Mouse (Mus musculus): Measurements from ENCODE around the gene Gm20388. TPM values are rescaled to one million over a fixed set of nuclear protein-coding genes. Genes with fewer than 3 reads are reported as not detected.
A peak's percentile ranks its signal among the peaks of the same experiment; 100 is the strongest.

The Gm20388 gene
- polyA plus RNA-seq, 1 experiment from 2014 or later, result 7.4 TPM

DNA sequence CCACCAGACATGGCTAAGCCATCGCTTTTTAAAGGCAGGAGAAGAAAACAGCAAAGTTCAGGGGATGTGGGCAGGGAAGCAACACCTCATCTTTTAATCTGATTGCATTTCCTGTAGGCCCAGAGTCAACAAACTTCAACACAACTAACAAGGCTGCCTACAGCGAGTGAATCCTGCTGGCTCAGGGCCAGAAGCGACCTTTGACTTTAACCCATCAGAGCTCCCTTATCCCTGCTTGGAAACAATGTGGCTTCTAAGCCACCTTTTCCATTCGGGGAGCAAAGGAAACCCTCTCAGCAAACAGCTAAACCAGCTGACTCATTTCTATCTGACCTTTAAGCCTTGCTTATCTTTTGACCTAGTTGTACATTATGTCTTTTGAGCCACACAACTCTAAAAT lies 3886.1 kb downstream of the Gm20388 start:
- Histone ChIP-seq H3K9me3 (replicated peaks; ENCODE audit: control insufficient read depth, low read length) (no peaks in the 10 kb centered on the region), H3K4me2 (ENCODE audit: low read depth, low read length) (no peak overlapping the region), H3K4me1 (ENCODE audit: control insufficient read depth, insufficient read depth, low read length) (no peaks in the 10 kb centered on the region), H3K36me3 (ENCODE audit: control insufficient read depth, insufficient read depth, low read length) (no peaks in the 10 kb centered on the region), H3K27me3 (ENCODE audit: control insufficient read depth, insufficient read depth, low read length) (no peaks in the 10 kb centered on the region), H3K9ac (ENCODE audit: low read length) (no peak overlapping the region), H3K4me3 (replicated peaks; ENCODE audit: low read length) (no peak overlapping the region), H3K27ac (ENCODE audit: low read length) (peak overlapping the region; percentile 63)
- peak; percentile 30; the same call in 1 of the 2 replicates for ATAC-seq (ENCODE audit: insufficient read depth, low FRiP score)
- whole genome bisulfite sequencing, result 43% methylated on average over 4 of the region's 4 CpGs

- WGBS, result 85% methylated on average over 15 of the region's 15 CpGs
- H3K4me3 ChIP-seq (replicated peaks; ENCODE audit: low read length), result no peak overlapping the region
- no peak overlapping the region for H3K27ac ChIP-seq (ENCODE audit: low read length)
- no peaks in the 10 kb centered on the region for H3K4me1 ChIP-seq (ENCODE audit: control insufficient read depth, insufficient read depth, low read length)
- no peak overlapping the region for H3K9ac ChIP-seq (ENCODE audit: low read length)
- ATAC-seq (ENCODE audit: insufficient read depth, low FRiP score), result no peak
- no peaks in the 10 kb centered on the region for H3K27me3 ChIP-seq (ENCODE audit: control insufficient read depth, insufficient read depth, low read length)
- H3K9me3 ChIP-seq (replicated peaks; ENCODE audit: control insufficient read depth, low read length), result no peaks in the 10 kb centered on the region
- no peak overlapping the region for H3K4me2 ChIP-seq (ENCODE audit: low read depth, low read length)
- H3K36me3 ChIP-seq (ENCODE audit: control insufficient read depth, insufficient read depth, low read length), result no peaks in the 10 kb centered on the region
Measured at GRCm38 (mm10) chr8:123797928-123798327, 3887.3 kb downstream of the Gm20388 start.

DNA sequence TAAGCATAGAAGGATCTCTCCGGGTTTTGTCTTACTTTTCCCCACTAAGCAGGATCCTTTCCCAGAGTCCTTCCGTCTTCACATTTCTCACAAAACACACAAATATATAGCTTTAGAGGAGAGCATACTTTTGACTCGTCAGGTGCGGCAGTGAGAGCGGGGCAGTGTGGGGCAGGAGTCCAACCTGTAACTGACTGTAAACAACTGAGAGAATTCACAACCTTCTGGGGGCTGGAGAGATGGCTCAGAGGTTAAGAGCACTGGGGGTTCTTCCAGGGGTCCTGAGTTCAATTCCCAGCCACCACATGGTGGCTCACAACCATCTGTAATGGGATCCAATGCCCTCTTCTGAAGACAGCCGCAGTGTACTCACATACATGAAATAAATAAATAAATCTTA lies 3888.8 kb downstream of the Gm20388 start:
- ATAC-seq (ENCODE audit: insufficient read depth, low FRiP score), result no peak
- Histone ChIP-seq H3K4me3 (replicated peaks; ENCODE audit: low read length) (no peak overlapping the region), H3K36me3 (ENCODE audit: control insufficient read depth, insufficient read depth, low read length) (no peaks in the 10 kb centered on the region), H3K4me1 (ENCODE audit: control insufficient read depth, insufficient read depth, low read length) (no peaks in the 10 kb centered on the region), H3K9ac (ENCODE audit: low read length) (no peak overlapping the region), H3K27ac (ENCODE audit: low read length) (no peak overlapping the region), H3K27me3 (ENCODE audit: control insufficient read depth, insufficient read depth, low read length) (no peaks in the 10 kb centered on the region), H3K4me2 (ENCODE audit: low read depth, low read length) (no peak overlapping the region), H3K9me3 (replicated peaks; ENCODE audit: control insufficient read depth, low read length) (no peaks in the 10 kb centered on the region)
- 65% methylated on average over 6 of the region's 6 CpGs for WGBS

DNA sequence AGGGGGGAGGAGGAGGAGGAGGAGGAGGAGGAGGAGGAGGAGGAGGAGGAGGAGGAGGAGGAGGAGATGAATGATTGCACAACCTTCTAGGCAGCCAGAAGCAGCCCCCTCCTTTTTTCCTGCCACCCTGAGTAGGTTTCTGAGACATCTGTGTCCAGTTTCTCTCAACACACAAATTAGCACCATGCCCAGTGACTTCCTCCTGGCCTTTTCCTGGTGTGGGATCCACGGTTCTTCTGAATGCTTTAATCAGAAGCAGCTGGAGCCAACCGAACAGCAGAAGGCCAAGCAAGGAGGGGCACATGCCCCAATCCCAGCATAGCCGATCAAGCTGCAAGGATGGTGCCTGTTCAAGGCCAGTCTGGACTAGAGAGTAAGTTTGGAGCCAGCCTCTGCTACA lies 3889.2 kb downstream of the Gm20388 start:
- Histone ChIP-seq H3K4me1 (ENCODE audit: control insufficient read depth, insufficient read depth, low read length) (no peaks in the 10 kb centered on the region), H3K9me3 (replicated peaks; ENCODE audit: control insufficient read depth, low read length) (no peaks in the 10 kb centered on the region), H3K27ac (ENCODE audit: low read length) (no peak overlapping the region), H3K36me3 (ENCODE audit: control insufficient read depth, insufficient read depth, low read length) (no peaks in the 10 kb centered on the region), H3K27me3 (ENCODE audit: control insufficient read depth, insufficient read depth, low read length) (no peaks in the 10 kb centered on the region), H3K4me3 (replicated peaks; ENCODE audit: low read length) (no peak overlapping the region), H3K4me2 (ENCODE audit: low read depth, low read length) (no peak overlapping the region), H3K9ac (ENCODE audit: low read length) (no peak overlapping the region)
- ATAC-seq (ENCODE audit: insufficient read depth, low FRiP score), result no peak
- 41% methylated on average over 3 of the region's 3 CpGs for WGBS

DNA sequence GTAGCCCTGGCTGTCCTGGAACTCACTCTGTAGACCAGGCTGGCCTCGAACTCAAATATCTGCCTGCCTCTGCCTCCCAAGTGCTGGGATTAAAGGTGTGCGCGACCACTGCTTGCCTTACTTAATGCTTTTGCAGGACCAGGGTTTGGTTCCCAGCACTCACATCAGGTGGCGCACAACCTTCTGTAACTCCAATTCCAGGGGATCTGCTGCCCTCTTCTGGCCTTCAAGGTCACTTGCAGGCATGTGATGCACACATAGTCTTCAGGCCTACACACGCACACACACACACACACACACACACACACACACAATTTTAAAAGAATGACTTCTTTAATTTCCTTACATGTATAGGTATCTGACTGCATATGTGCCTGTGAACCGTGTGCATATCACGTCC lies 3890.2 kb downstream of the Gm20388 start:
- H3K9ac ChIP-seq (ENCODE audit: low read length), result no peak overlapping the region
- H3K4me2 ChIP-seq (ENCODE audit: low read depth, low read length), result no peak overlapping the region
- no peak for ATAC-seq (ENCODE audit: insufficient read depth, low FRiP score)
- H3K27me3 ChIP-seq (ENCODE audit: control insufficient read depth, insufficient read depth, low read length), result no peaks in the 10 kb centered on the region
- H3K9me3 ChIP-seq (replicated peaks; ENCODE audit: control insufficient read depth, low read length), result no peaks in the 10 kb centered on the region
- no peaks in the 10 kb centered on the region for H3K36me3 ChIP-seq (ENCODE audit: control insufficient read depth, insufficient read depth, low read length)
- H3K4me3 ChIP-seq (replicated peaks; ENCODE audit: low read length), result no peak overlapping the region
- H3K4me1 ChIP-seq (ENCODE audit: control insufficient read depth, insufficient read depth, low read length), result no peaks in the 10 kb centered on the region
- WGBS, result 92% methylated on average over 6 of the region's 7 CpGs
- no peak overlapping the region for H3K27ac ChIP-seq (ENCODE audit: low read length)

- Histone ChIP-seq H3K4me1 (ENCODE audit: control insufficient read depth, insufficient read depth, low read length) (peaks cover 2% of the 10 kb centered on the region), H3K9me3 (replicated peaks; ENCODE audit: control insufficient read depth, low read length) (no peaks in the 10 kb centered on the region)
- WGBS, result 82% methylated on average over 2 of the region's 2 CpGs
Measured at GRCm38 (mm10) chr8:123801538-123801937, 3890.9 kb downstream of the Gm20388 start.

GRCm38 (mm10) chr8:123803639-123804038 lies 3893.0 kb downstream of the Gm20388 start:
- Histone ChIP-seq H3K4me2 (ENCODE audit: low read depth, low read length) (no peak overlapping the region), H3K27ac (ENCODE audit: low read length) (no peak overlapping the region), H3K9me3 (replicated peaks; ENCODE audit: control insufficient read depth, low read length) (no peaks in the 10 kb centered on the region), H3K9ac (ENCODE audit: low read length) (no peak overlapping the region), H3K4me1 (ENCODE audit: control insufficient read depth, insufficient read depth, low read length) (peaks cover 13% of the 10 kb centered on the region), H3K4me3 (replicated peaks; ENCODE audit: low read length) (no peak overlapping the region), H3K27me3 (ENCODE audit: control insufficient read depth, insufficient read depth, low read length) (no peaks in the 10 kb centered on the region), H3K36me3 (ENCODE audit: control insufficient read depth, insufficient read depth, low read length) (no peaks in the 10 kb centered on the region)
- no peak for ATAC-seq (ENCODE audit: insufficient read depth, low FRiP score)
- WGBS, result 57% methylated on average over 1 of the region's 1 CpGs

More at GRCm38 (mm10) chr8:123801538-123801937, 3890.9 kb downstream of the Gm20388 start:
- Histone ChIP-seq H3K27ac (ENCODE audit: low read length) (no peak overlapping the region), H3K9ac (ENCODE audit: low read length) (no peak overlapping the region), H3K4me3 (replicated peaks; ENCODE audit: low read length) (no peak overlapping the region), H3K27me3 (ENCODE audit: control insufficient read depth, insufficient read depth, low read length) (no peaks in the 10 kb centered on the region), H3K36me3 (ENCODE audit: control insufficient read depth, insufficient read depth, low read length) (no peaks in the 10 kb centered on the region), H3K4me2 (ENCODE audit: low read depth, low read length) (no peak overlapping the region)
- no peak for ATAC-seq (ENCODE audit: insufficient read depth, low FRiP score)

GRCm38 (mm10) chr8:123804586-123804985 lies 3893.9 kb downstream of the Gm20388 start:
- ATAC-seq (ENCODE audit: insufficient read depth, low FRiP score), result no peak
- Histone ChIP-seq H3K9me3 (replicated peaks; ENCODE audit: control insufficient read depth, low read length) (no peaks in the 10 kb centered on the region), H3K27me3 (ENCODE audit: control insufficient read depth, insufficient read depth, low read length) (no peaks in the 10 kb centered on the region), H3K4me2 (ENCODE audit: low read depth, low read length) (no peak overlapping the region), H3K36me3 (ENCODE audit: control insufficient read depth, insufficient read depth, low read length) (no peaks in the 10 kb centered on the region), H3K9ac (ENCODE audit: low read length) (no peak overlapping the region), H3K27ac (ENCODE audit: low read length) (no peak overlapping the region), H3K4me1 (ENCODE audit: control insufficient read depth, insufficient read depth, low read length) (peaks cover 13% of the 10 kb centered on the region), H3K4me3 (replicated peaks; ENCODE audit: low read length) (no peak overlapping the region)
- 82% methylated on average over 7 of the region's 7 CpGs for WGBS

DNA sequence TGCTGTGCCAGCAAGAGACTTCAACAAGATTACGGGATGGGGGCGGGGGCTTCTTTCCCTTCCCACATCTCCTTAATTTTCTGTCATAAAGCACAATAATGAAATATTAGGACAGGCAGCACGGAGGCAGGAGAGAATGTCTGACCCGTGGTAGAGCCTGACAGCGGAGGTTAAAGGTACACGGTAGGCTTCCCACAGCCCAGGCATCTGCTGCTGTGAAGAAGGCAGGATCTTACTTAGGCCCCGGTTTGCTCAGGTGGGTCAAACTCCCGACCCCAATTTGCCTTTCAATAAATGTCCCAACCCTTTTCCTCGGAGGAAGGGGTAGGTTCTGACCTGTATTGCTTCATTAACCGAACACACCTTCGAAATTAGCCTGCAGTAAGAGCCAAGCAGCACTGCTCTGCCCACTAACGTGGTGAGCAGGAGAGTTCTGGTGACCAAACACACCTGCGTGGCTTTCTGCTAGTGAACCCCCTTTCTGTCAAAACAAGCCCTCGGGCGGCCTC lies 3894.6 kb downstream of the Gm20388 start:
- 16% methylated on average over 15 of the region's 15 CpGs for WGBS
- no peak; the same call in 1 of the 2 replicates for ATAC-seq (ENCODE audit: insufficient read depth, low FRiP score)
- H3K9ac ChIP-seq (ENCODE audit: low read length), result peak overlapping the region; percentile 55
- H3K9me3 ChIP-seq (replicated peaks; ENCODE audit: control insufficient read depth, low read length), result no peaks in the 10 kb centered on the region
- no peaks in the 10 kb centered on the region for H3K27me3 ChIP-seq (ENCODE audit: control insufficient read depth, insufficient read depth, low read length)
- H3K36me3 ChIP-seq (ENCODE audit: control insufficient read depth, insufficient read depth, low read length), result no peaks in the 10 kb centered on the region
- H3K4me2 ChIP-seq (ENCODE audit: low read depth, low read length), result peak overlapping the region; percentile 89
- peak overlapping the region; percentile 90 for H3K4me3 ChIP-seq (replicated peaks; ENCODE audit: low read length)
- peaks cover 13% of the 10 kb centered on the region for H3K4me1 ChIP-seq (ENCODE audit: control insufficient read depth, insufficient read depth, low read length)
- H3K27ac ChIP-seq (ENCODE audit: low read length), result peak overlapping the region; percentile 67
